Mouse (Mus musculus) mouse trophoblast stem cell (cell line): Measurements from ENCODE around the gene Cst8.
"Not testable (repeated sequence)": the region's sequence is repeated elsewhere in the genome, so short reads cannot be mapped to it uniquely, and the experiment has no call there.

Source experiments
- in situ Hi-C, 2 experiments: fragments of 300-500 bp; cut with MseI, MboI; formaldehyde crosslinking; loops; 2 replicates in 1 of 2; 3 replicates in 1 of 2; pipeline ENCODE4 v1.15.1; 2025

Cst8 gene

GRCm38 (mm10) chr2:148798485-148798884, at the start of gene Cst8:
Cst8 (plus strand) TSS chr2:148798785.
- in situ Hi-C loops, result no loop called here

GRCm38 (mm10) chr2:148750058-148750457, 48.5 kb upstream of the Cst8 start, which contains the start of gene Cstl1:
Cstl1 (plus strand) TSS chr2:148750358.
- in situ Hi-C loops, result no loop called here

DNA sequence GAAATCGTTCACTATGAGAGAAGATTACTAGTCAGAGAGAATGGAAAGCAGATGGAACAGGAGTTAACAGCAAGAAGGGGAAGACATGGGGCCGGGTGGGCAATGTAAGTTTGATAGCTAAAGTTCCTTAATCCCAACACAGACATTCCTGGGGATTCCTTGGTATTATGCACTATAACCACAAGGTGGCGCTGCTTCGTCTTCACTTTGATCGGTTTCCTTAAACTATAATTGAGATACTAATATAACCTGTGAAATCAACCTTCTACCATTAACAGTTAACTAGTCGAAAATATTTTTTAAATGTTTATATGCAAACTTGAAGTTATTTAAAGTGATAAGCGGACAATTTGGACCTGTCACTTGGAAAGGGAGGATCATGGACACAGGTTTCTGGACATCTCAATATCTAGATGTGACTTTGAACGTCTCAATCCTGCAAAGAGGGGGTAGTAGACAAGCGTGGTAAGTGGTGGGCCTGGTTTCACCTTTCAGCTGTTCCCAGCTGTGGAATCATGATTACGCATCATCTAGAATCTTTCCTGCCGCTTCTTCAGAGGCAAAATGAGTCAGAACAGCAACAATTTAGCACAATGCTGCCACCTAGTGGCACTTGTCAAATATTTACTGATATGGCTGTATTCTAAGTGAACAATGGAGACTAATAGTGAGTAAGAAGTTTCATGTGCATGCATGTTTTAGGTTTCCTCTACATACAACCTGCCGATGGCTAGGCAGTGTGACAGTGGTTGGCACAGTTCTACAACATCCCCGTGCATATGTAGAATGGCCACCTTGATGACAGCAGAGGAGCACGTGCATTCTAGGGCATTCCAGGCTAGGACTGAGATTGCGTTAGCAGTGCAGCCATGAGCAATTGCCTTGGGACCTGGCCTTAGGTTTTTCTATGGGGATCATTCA, 46.4 kb upstream of the Cst8 start:
- in situ Hi-C loops, result no loop called here

- in situ Hi-C loops, result no loop called here
Measured at GRCm38 (mm10) chr2:148754310-148754846, 44.2 kb upstream of the Cst8 start.

DNA sequence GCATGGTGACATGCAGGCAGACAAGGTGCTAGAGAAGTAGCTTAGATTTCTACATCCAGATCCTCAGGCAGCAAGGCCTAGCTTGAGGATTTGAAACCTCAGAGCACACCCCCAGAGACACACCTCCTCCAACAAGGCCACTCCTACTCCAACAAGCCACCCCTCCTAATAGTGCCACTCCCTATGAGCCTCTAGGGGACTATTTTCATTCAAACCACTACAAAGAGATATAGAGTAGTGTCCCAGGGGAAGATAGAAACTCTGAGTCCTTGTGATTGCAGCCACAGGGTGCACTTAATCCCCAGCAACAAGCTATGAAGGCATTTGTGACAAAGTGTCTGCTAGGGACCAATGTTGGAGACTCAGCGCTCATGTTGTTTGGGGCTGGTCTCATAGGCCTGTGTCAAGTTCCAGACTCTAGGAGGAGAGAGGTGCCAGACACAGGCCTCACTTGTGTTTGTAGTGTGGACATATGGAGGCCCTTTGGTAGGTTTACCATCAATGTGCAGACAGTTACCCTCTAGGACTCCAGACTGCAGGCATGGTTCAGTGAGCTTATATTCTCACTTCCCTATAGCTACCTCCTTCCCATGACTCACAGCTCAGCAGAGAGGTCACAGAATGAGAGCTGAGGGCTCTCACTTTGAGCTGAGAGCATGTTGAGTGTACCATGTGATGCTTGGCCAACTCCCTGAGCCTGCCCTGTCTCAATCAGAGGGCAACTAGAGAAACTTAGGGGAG, 34.8 kb upstream of the Cst8 start:
- in situ Hi-C loops, result no loop called here

DNA sequence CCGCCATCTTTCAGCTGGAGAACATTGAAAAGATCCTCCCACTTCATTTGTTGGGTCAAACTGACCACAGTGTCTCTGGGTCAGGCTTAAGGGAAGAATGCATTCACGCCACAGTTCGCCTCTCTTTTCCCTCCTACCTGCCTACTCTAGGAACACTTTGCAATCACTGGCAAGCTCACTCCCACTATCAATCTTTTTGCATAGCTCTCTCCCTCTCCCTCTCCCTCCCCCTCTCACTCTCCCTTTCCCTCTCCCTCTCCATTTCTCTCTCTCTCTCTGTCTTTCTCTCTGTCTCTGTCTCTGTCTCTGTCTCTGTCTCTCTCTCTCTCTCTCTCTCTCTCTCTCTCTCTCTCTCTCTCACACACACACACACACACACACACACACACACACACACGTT, 27.2 kb upstream of the Cst8 start, which contains the start of gene Cst11:
Gene Cst11, minus strand, starts transcription at position 101 of the 400 bp plus-strand sequence.
- in situ Hi-C loops, result not testable (repeated sequence)

GRCm38 (mm10) chr2:148781709-148782108, 16.9 kb upstream of the Cst8 start, which contains the start of gene 8030411F24Rik:
8030411F24Rik (plus strand) TSS chr2:148782009.
- in situ Hi-C loops, result no loop called here

GRCm38 (mm10) chr2:148789142-148789541, 9.4 kb upstream of the Cst8 start, which contains the start of gene Cst12:
Cst12 (plus strand) TSS chr2:148789361.
- in situ Hi-C loops, result no loop called here

GRCm38 (mm10) chr2:148801491-148801921, 2.9 kb downstream of the Cst8 start:
- in situ Hi-C loops, result no loop called here

DNA sequence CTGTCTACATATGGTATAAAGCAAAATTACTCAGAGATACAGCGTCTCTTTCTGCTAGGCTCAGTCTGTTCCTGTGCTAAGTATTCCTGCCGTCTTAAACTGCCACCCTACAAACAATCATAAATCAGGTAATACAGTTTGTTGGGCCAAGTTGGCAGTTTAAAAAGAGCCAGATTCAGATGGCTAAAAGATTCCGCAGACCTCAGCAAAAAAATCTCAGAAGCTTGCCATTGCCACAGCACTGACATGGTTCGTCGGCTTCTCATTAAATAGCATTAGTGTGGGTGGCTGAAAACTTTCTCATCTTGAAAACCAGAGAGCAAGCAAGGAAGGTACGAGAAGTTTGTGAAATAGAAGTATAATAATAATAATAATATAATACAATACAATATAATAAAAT, 8.1 kb downstream of the Cst8 start:
- in situ Hi-C loops, result no loop called here

GRCm38 (mm10) chr2:148819909-148820308, 21.3 kb downstream of the Cst8 start, which contains the start of gene Cst13:
Cst13 (plus strand) TSS chr2:148820081.
- in situ Hi-C loops, result no loop called here

GRCm38 (mm10) chr2:148825986-148826385, 27.4 kb downstream of the Cst8 start:
- in situ Hi-C loops, result no loop called here

- in situ Hi-C loops, result no loop called here
Measured at GRCm38 (mm10) chr2:148834912-148835311, 36.3 kb downstream of the Cst8 start, which contains the start of gene Cst9. Cst9 (plus strand) TSS chr2:148835147.

- in situ Hi-C loops, result no loop called here
Measured at GRCm38 (mm10) chr2:148838075-148838777, 39.6 kb downstream of the Cst8 start.

- in situ Hi-C loops, result no loop called here
Measured at GRCm38 (mm10) chr2:148839224-148839623, 40.6 kb downstream of the Cst8 start.

GRCm38 (mm10) chr2:148851116-148851906, 52.7 kb downstream of the Cst8 start:
- in situ Hi-C loops, result loop anchor here (5.0 kb wide), 1 partner anchor 51 kb away; no protein-coding TSS in a partner anchor
